Mouse (Mus musculus): Measurements from ENCODE around the gene C3ar1. TPM values are rescaled to one million over a fixed set of nuclear protein-coding genes. Genes with fewer than 3 reads are reported as not detected.

C3ar1 gene
- total RNA-seq, 2 experiments from 2014 or later: 1.3 to 1.6 TPM

- DNase-seq: peak in 1 of 2 experiments; percentile 38
Measured at GRCm38 (mm10) chr6:122828086-122828485, 27.9 kb downstream of the C3ar1 start.

- DNase-seq: peak; percentile 80 to 89
Measured at GRCm38 (mm10) chr6:122825923-122826742, 29.8 kb downstream of the C3ar1 start.

GRCm38 (mm10) chr6:122825166-122825565, 30.8 kb downstream of the C3ar1 start:
- peak in 1 of 2 experiments; percentile 42 for DNase-seq

GRCm38 (mm10) chr6:122824086-122824485, 31.9 kb downstream of the C3ar1 start:
- peak; percentile 81 to 87 for DNase-seq

GRCm38 (mm10) chr6:122821822-122822221, 34.1 kb downstream of the C3ar1 start:
- peak in 1 of 2 experiments; percentile 29 for DNase-seq

GRCm38 (mm10) chr6:122820799-122821650, 34.9 kb downstream of the C3ar1 start:
- DNase-seq: peak in 1 of 2 experiments; percentile 34

GRCm38 (mm10) chr6:122820071-122820798, 35.7 kb downstream of the C3ar1 start:
- peak; percentile 42 to 60 for DNase-seq

GRCm38 (mm10) chr6:122819306-122820070, 36.5 kb downstream of the C3ar1 start, which contains the start of gene Foxj2:
Gene Foxj2, plus strand, starts transcription at chr6:122819914.
- peak; percentile 80 to 84 for DNase-seq

GRCm38 (mm10) chr6:122813640-122814039, 42.3 kb downstream of the C3ar1 start:
- no peak for DNase-seq

- no peak for DNase-seq
Measured at GRCm38 (mm10) chr6:122812716-122813115, 43.2 kb downstream of the C3ar1 start.

GRCm38 (mm10) chr6:122811771-122812600, 44.0 kb downstream of the C3ar1 start:
- peak in 1 of 2 experiments; percentile 64 for DNase-seq

GRCm38 (mm10) chr6:122811280-122811652, 44.7 kb downstream of the C3ar1 start:
- DNase-seq: peak; percentile 94 to 98

- peak; percentile 99 to 100 for DNase-seq
Measured at GRCm38 (mm10) chr6:122810615-122811279, 45.2 kb downstream of the C3ar1 start.

GRCm38 (mm10) chr6:122810022-122810614, 45.8 kb downstream of the C3ar1 start:
- DNase-seq: peak in 1 of 2 experiments; percentile 21

GRCm38 (mm10) chr6:122804418-122804817, 51.5 kb downstream of the C3ar1 start:
- DNase-seq: peak; percentile 76 to 93

GRCm38 (mm10) chr6:122801801-122802514, 54.0 kb downstream of the C3ar1 start:
- peak; percentile 43 to 65 for DNase-seq

- DNase-seq: peak; percentile 71 to 80
Measured at GRCm38 (mm10) chr6:122801301-122801800, 54.6 kb downstream of the C3ar1 start, which contains the start of gene Slc2a3. Gene Slc2a3, minus strand, starts transcription at chr6:122801640.

- DNase-seq: peak in 1 of 2 experiments; percentile 65
Measured at GRCm38 (mm10) chr6:122800640-122801300, 55.2 kb downstream of the C3ar1 start.

All from heart, adult 18-20 months (tissue).